Mouse (Mus musculus) heart, adult 2 months (tissue): ENCODE measurements around the gene Gm20219. TPM values are rescaled to one million over a fixed set of nuclear protein-coding genes. Genes with fewer than 3 reads are reported as not detected.

Experiments
- DNase-seq, 2 experiments: peaks; one replicate each; pipeline ENCODE4 v3.0.0; 2021
- H3K27ac ChIP-seq: fragments of 200-600 bp; 2 replicates; pipeline ENCODE4 v1.8.1; 2022
- H3K27me3 ChIP-seq: fragments of 200-500 bp; 2 replicates; pipeline ENCODE4 v1.6.1; 2012; ENCODE audit warnings: mild to moderate bottlenecking, low read length, inconsistent platforms, mixed read lengths; ENCODE audit not compliant: control insufficient read depth, insufficient read depth
- H3K36me3 ChIP-seq: fragments of 200-500 bp; 2 replicates; pipeline ENCODE4 v1.6.1; 2012; ENCODE audit warnings: low read length, inconsistent platforms; ENCODE audit not compliant: control insufficient read depth, insufficient read depth
- H3K4me1 ChIP-seq: fragments of 200-500 bp; 2 replicates; pipeline ENCODE4 v1.6.1; 2011; ENCODE audit warnings: low read length; ENCODE audit not compliant: control insufficient read depth, insufficient read depth
- H3K4me3 ChIP-seq: fragments of 200-600 bp; 2 replicates; pipeline ENCODE4 v1.8.1; 2022
- H3K79me2 ChIP-seq: fragments of 200-500 bp; replicated peaks from 2 replicates; pipeline ENCODE4 v1.6.1; 2012; ENCODE audit warnings: mild to moderate bottlenecking, inconsistent platforms, low read length, moderate library complexity, mixed read lengths; ENCODE audit not compliant: control insufficient read depth, insufficient read depth
- H3K9ac ChIP-seq: fragments of 200-500 bp; 2 replicates; pipeline ENCODE4 v1.6.1; 2012; ENCODE audit warnings: low read depth, mild to moderate bottlenecking, control low read depth, inconsistent platforms, low read length, mixed read lengths
- CTCF ChIP-seq: fragments of 200-600 bp; IDR thresholded peaks from 2 replicates; pipeline ENCODE4 v1.8.1; 2022; ENCODE audit warnings: antibody characterized with exemption, mild to moderate bottlenecking, moderate library complexity
- EP300 ChIP-seq: fragments of 200-500 bp; IDR thresholded peaks from 2 replicates; pipeline ENCODE4 v1.6.1; 2011; ENCODE audit warnings: low read depth, low read length, control low read depth; ENCODE audit not compliant: insufficient read depth
- POLR2A ChIP-seq: fragments of 200-500 bp; IDR thresholded peaks from 2 replicates; pipeline ENCODE4 v1.6.1; 2011; ENCODE audit warnings: mild to moderate bottlenecking, low read depth, low read length, control low read depth; ENCODE audit not compliant: insufficient read depth
- WGBS: fragments of 180-500 bp; shearing (Covaris S2); methylation state at CpG from one replicate; pipeline ENCODE4 v1.1.7; 2018; 5-methylcytosine and 5-hydroxymethylcytosine counted together
- intact Hi-C: fragments of 180-260 bp; cut with DNase I; formaldehyde crosslinking; loops from one replicate; pipeline ENCODE4 v1.15.1; 2025
- polyA plus RNA-seq: library from polyadenylated mRNA; depleted of rRNA; stranded (reverse); fragments of >200 nt; gene quantifications from 2 replicates; pipeline ENCODE4 v1.2.3, GENCODE M21; 2012
- total RNA-seq, 2 experiments: library from RNA; stranded (reverse); gene quantifications; 2 replicates each; pipeline ENCODE4 v1.2.3; 2021

Gm20219 gene
- total and polyA plus RNA-seq, 3 experiments, result 0.34 to 1.7 (median 0.39) TPM

DNA sequence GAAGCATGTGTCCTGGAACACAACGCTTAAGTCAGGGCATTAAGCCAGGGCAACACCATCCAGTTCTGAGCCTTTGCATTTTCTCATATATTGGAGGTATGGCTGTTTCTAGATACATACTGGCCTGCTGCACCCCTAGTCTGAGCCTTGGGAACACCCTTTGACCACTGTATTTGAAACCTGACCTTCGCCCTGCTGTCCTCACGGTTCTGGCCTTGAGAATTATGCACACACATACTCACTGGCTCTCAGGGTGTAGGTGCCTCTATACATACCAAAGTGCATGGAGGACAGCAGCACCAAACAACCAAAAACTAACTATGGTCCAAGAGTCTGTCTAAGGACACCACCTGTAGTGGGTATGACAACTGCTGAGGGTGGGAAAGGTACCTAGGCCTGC lies 18.8 kb upstream of the Gm20219 start:
- Histone ChIP-seq H3K27me3 (no peaks in the 10 kb centered on the region), H3K4me3 (no peak overlapping the region), H3K9ac (no peak overlapping the region), H3K27ac (no peak overlapping the region), H3K4me1 (no peaks in the 10 kb centered on the region), H3K79me2 (no peaks in the 10 kb centered on the region), H3K36me3 (no peaks in the 10 kb centered on the region)
- DNase-seq, result no peak
- WGBS, result 91% methylated on average over 3 of the region's 3 CpGs
- intact Hi-C loops, result no loop called here
- TF ChIP-seq POLR2A (no peak), CTCF (no peak), EP300 (no peak)

DNA sequence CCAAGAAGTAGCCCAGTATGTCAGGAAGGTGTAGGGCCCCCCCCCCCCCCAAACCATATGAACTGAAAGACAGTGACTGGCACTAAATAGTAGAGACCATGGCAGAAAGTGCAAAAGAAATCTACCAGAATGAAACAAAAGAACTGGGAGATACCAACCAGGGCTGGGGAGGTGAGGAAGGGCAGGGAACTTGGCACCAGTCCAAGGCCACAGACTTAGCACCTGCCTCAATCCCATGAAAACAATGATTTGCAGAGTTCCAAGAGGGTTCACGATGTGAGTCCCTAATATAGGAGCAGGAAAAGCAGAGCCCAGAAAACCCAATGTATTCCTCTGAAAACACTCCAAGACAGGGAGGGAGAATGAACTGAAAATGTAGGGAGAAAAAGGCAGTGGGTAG lies 18.0 kb upstream of the Gm20219 start:
- H3K9ac ChIP-seq, result no peak overlapping the region
- no peak overlapping the region for H3K4me3 ChIP-seq
- no peak for DNase-seq
- intact Hi-C loops, result no loop called here
- H3K79me2 ChIP-seq, result no peaks in the 10 kb centered on the region
- TF ChIP-seq CTCF (no peak), POLR2A (no peak), EP300 (no peak)
- no peak overlapping the region for H3K27ac ChIP-seq
- WGBS, result 26% methylated on average over 1 of the region's 1 CpGs
- no peaks in the 10 kb centered on the region for H3K4me1 ChIP-seq
- no peaks in the 10 kb centered on the region for H3K36me3 ChIP-seq
- H3K27me3 ChIP-seq, result no peaks in the 10 kb centered on the region

DNA sequence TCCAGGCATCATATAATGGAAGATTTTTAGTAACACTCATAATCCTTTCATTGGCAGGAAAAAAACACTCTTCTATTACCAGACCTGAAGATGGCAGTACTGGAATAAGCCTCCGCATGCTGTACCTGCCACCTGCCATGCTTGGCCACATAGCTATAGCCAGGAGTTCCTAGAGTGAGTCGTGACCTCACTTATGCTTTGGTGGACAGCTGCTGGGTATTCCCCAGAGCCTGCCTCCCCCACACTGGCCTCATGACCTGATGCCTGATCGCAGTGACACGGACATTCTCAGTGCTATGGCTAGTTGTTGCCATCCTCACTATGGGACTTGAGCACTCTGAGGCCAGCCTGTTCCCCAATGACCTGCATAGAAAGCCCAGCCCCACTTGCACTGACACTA lies 16.1 kb upstream of the Gm20219 start:
- Histone ChIP-seq H3K4me1 (no peaks in the 10 kb centered on the region), H3K27me3 (no peaks in the 10 kb centered on the region), H3K9ac (no peak overlapping the region), H3K36me3 (no peaks in the 10 kb centered on the region), H3K4me3 (no peak overlapping the region), H3K79me2 (no peaks in the 10 kb centered on the region), H3K27ac (no peak overlapping the region)
- intact Hi-C loops, result no loop called here
- 75% methylated on average over 4 of the region's 4 CpGs for WGBS
- TF ChIP-seq CTCF (no peak), POLR2A (no peak), EP300 (no peak)
- no peak for DNase-seq

DNA sequence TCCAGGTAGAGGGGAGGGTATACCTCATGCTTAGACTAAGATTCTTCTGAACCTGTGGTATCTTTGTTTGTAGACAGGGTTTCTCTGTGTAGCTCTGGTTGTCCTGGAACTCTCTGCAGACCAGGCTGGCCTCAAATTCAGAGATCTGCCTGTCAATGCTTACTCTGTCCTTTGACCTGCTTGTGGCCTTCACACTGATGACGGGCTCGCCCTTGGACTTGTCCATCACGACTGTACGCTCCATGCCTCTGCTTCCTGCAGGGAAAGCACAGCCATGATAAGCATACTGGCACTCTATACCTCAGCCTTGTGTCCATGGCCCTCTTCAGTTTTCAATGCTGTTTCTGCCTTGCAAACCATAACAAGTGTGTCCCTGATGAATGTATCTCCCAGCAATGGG lies 13.2 kb upstream of the Gm20219 start:
- H3K9ac ChIP-seq, result no peak overlapping the region
- intact Hi-C loops, result no loop called here
- no peak for DNase-seq

DNA sequence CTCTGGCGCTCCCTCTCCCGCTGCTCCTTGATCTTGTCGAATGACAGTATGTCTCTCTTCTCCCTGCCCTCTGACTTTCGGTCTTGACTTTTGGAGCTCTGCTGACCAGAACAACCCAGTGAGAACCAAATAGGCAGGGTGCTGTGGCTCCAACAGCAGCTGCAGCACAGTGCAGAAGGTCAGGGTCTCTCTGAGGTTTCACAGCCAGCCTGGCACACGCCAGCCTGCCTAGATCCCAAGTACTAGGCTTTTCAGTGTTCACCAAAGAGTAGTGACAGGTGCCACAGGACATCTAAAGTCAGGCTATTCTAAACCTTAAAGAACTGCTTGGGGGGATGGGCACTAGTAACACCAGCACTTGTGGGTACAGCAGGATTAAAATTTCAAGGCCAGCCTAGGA lies 12.7 kb upstream of the Gm20219 start:
- H3K36me3 ChIP-seq, result no peaks in the 10 kb centered on the region
- TF ChIP-seq EP300, result no peak
- TF ChIP-seq POLR2A, result no peak
- TF ChIP-seq CTCF, result no peak
- H3K9ac ChIP-seq, result no peak overlapping the region
- DNase-seq, result no peak
- H3K79me2 ChIP-seq, result no peaks in the 10 kb centered on the region
- 91% methylated on average over 5 of the region's 5 CpGs for whole genome bisulfite sequencing
- intact Hi-C loops, result no loop called here
- H3K4me1 ChIP-seq, result no peaks in the 10 kb centered on the region
- no peak overlapping the region for H3K4me3 ChIP-seq
- H3K27ac ChIP-seq, result no peak overlapping the region
- no peaks in the 10 kb centered on the region for H3K27me3 ChIP-seq

More for the DNA sequence above, 13.2 kb upstream of the Gm20219 start:
- 90% methylated on average over 4 of the region's 4 CpGs for WGBS
- TF ChIP-seq EP300 (no peak), POLR2A (no peak), CTCF (no peak)
- H3K4me1 ChIP-seq, result no peaks in the 10 kb centered on the region
- H3K36me3 ChIP-seq, result no peaks in the 10 kb centered on the region
- H3K27me3 ChIP-seq, result no peaks in the 10 kb centered on the region
- no peak overlapping the region for H3K4me3 ChIP-seq
- no peaks in the 10 kb centered on the region for H3K79me2 ChIP-seq
- H3K27ac ChIP-seq, result no peak overlapping the region

DNA sequence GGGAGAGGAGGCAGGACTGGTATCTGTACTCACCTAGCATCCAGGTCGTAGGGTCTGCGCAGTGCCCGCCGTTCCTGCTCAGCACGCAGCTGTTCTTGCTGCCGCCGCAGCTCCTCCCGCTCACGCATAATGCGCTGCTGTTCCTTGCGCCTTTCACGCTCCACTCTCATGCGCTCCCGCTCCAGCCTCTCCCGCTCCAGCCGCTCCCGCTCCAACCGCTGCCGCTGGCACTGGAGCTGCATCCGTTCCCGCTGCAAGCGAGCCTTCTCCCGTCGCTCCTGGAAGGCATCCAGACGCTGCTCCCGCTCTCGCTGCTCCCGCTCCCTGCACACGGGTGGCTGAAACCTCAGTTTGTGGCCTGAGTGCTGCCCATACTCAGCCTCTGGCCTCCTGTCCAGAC lies 12.1 kb upstream of the Gm20219 start:
- WGBS, result 89% methylated on average over 29 of the region's 29 CpGs

DNA sequence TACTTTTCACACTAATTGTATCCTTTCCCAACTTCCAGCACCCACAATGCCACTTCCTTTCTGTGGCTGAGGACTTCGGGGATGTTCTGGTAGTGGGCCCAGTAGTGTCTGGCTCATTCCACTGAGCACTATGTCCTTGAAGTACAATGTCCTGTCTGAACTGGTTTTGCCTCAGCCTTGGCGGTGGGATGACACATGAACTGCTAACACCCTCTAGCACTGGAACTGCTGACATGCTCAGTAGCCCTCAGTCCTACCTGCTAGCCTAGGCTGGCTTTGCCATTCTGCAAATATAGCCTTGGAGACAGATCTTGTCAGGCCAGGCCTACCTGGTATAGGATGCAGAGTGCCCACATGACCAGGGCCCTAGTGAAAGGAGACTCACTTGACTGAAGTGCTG lies 7.7 kb upstream of the Gm20219 start:
- Histone ChIP-seq H3K36me3 (no peaks in the 10 kb centered on the region), H3K4me3 (no peak overlapping the region), H3K27me3 (no peaks in the 10 kb centered on the region), H3K79me2 (no peaks in the 10 kb centered on the region), H3K27ac (no peak overlapping the region), H3K4me1 (no peaks in the 10 kb centered on the region), H3K9ac (no peak overlapping the region)
- intact Hi-C loops, result no loop called here
- DNase-seq, result no peak
- TF ChIP-seq POLR2A (no peak), CTCF (no peak), EP300 (no peak)
- WGBS, result 81% methylated on average over 2 of the region's 2 CpGs

More for the DNA sequence above, 12.1 kb upstream of the Gm20219 start:
- TF ChIP-seq EP300 (no peak), CTCF (no peak), POLR2A (no peak)
- Histone ChIP-seq H3K36me3 (no peaks in the 10 kb centered on the region), H3K27me3 (no peaks in the 10 kb centered on the region), H3K9ac (no peak overlapping the region), H3K27ac (no peak overlapping the region), H3K4me1 (no peaks in the 10 kb centered on the region), H3K79me2 (no peaks in the 10 kb centered on the region), H3K4me3 (no peak overlapping the region)
- intact Hi-C loops, result no loop called here
- no peak for DNase-seq
